Mouse (Mus musculus) MEL (cell line): Measurements from ENCODE around the gene Arl14. TPM values are rescaled to one million over a fixed set of nuclear protein-coding genes. Genes with fewer than 3 reads are reported as not detected.
"Not testable (repeated sequence)": the region's sequence is repeated elsewhere in the genome, so short reads cannot be mapped to it uniquely, and the experiment has no call there.

Source experiments
- DNase-seq: peaks from one replicate; pipeline ENCODE4 v3.0.0; 2011; ENCODE audit warnings: low read depth, low spot score
- H3K27ac ChIP-seq: 2 replicates; pipeline ENCODE4 v1.5.1; 2012; ENCODE audit warnings: low read depth, mild to moderate bottlenecking, control low read depth, low read length, moderate library complexity; ENCODE audit not compliant: control insufficient read depth
- H3K27me3 ChIP-seq, 2 experiments: fragments of 150-350 bp in 1 of 2; sonication (generic) in 1 of 2; 2 replicates each; pipeline ENCODE4 v1.6.1; 2012; ENCODE audit warnings: low read length in 2 of 2, mild to moderate bottlenecking in 2 of 2, improper control_type of control experiment in 1 of 2, moderate library complexity in 1 of 2; ENCODE audit not compliant: insufficient read depth in 2 of 2, control insufficient read depth in 1 of 2
- H3K36me3 ChIP-seq, 2 experiments: 2 replicates each; pipeline ENCODE4 v1.6.1; 2012 to 2014; ENCODE audit warnings: low read length in 2 of 2, improper control_type of control experiment in 1 of 2, inconsistent platforms in 1 of 2, mild to moderate bottlenecking in 1 of 2; ENCODE audit not compliant: insufficient read depth in 2 of 2, control insufficient read depth in 1 of 2
- H3K4me1 ChIP-seq, 2 experiments: fragments of 150-350 bp in 1 of 2; sonication (generic) in 1 of 2; 2 replicates each; pipeline ENCODE4 v1.6.1; 2012; ENCODE audit warnings: low read length in 2 of 2, improper control_type of control experiment in 1 of 2, mild to moderate bottlenecking in 1 of 2; ENCODE audit not compliant: insufficient read depth in 2 of 2, control insufficient read depth in 1 of 2
- H3K4me3 ChIP-seq, 2 experiments: fragments of 150-350 bp in 1 of 2; sonication (generic) in 1 of 2; 2 replicates each; pipeline ENCODE4 v1.5.1; 2012; ENCODE audit warnings: low read depth in 2 of 2, low read length in 2 of 2, mild to moderate bottlenecking in 2 of 2, moderate library complexity in 2 of 2, control low read depth in 1 of 2, improper control_type of control experiment in 1 of 2; ENCODE audit not compliant: control insufficient read depth in 1 of 2, insufficient read depth in 1 of 2
- H3K79me2 ChIP-seq: 2 replicates; pipeline ENCODE4 v1.6.1; 2012; ENCODE audit warnings: mild to moderate bottlenecking, low read length, moderate library complexity; ENCODE audit not compliant: control insufficient read depth, poor library complexity, insufficient read depth
- H3K9ac ChIP-seq: 2 replicates; pipeline ENCODE4 v1.6.1; 2012; ENCODE audit warnings: low read depth, mild to moderate bottlenecking, control low read depth, low read length, moderate library complexity; ENCODE audit not compliant: control insufficient read depth, poor library complexity, severe bottlenecking
- H3K9me3 ChIP-seq: fragments of 150-350 bp; sonication (generic); replicated peaks from 2 replicates; pipeline ENCODE4 v1.6.1; 2012; ENCODE audit warnings: mild to moderate bottlenecking, low read length, improper control_type of control experiment, moderate library complexity; ENCODE audit not compliant: insufficient read depth
- CHD1 ChIP-seq: IDR thresholded peaks from 2 replicates; pipeline ENCODE4 v1.6.1; 2012; ENCODE audit warnings: low read depth, mild to moderate bottlenecking, inconsistent platforms, low read length, improper control_type of control experiment
- CTCF ChIP-seq, 3 experiments: IDR thresholded peaks in 2 of 3; conservative IDR thresholded peaks in 1 of 3; 2 replicates each; pipeline ENCODE4 v1.5.1; 2011 to 2012; ENCODE audit warnings: low read length in 3 of 3, low read depth in 2 of 3, mild to moderate bottlenecking in 2 of 3, improper control_type of control experiment in 1 of 3, inconsistent platforms in 1 of 3, mixed read lengths in 1 of 3, moderate library complexity in 1 of 3; ENCODE audit not compliant: control insufficient read depth in 1 of 3, insufficient read depth in 1 of 3, poor library complexity in 1 of 3, severe bottlenecking in 1 of 3
- E2F4 ChIP-seq: IDR thresholded peaks from 2 replicates; pipeline ENCODE4 v1.6.1; 2011; ENCODE audit warnings: low read depth, low read length, improper control_type of control experiment, borderline replicate concordance
- ETS1 ChIP-seq: IDR thresholded peaks from 2 replicates; pipeline ENCODE4 v1.6.1; 2012; ENCODE audit warnings: low read depth, mild to moderate bottlenecking, inconsistent platforms, low read length, improper control_type of control experiment, moderate library complexity
- MAX ChIP-seq: IDR thresholded peaks from 2 replicates; pipeline ENCODE4 v1.6.1; 2011; ENCODE audit warnings: low read length, improper control_type of control experiment
- MAZ ChIP-seq: IDR thresholded peaks from 2 replicates; pipeline ENCODE4 v1.6.1; 2012; ENCODE audit warnings: low read depth, mild to moderate bottlenecking, inconsistent platforms, low read length, improper control_type of control experiment
- MXI1 ChIP-seq: IDR thresholded peaks from 2 replicates; pipeline ENCODE4 v1.6.1; 2011; ENCODE audit warnings: mild to moderate bottlenecking, low read depth, low read length, improper control_type of control experiment
- MYB ChIP-seq: IDR thresholded peaks from 2 replicates; pipeline ENCODE4 v1.6.1; 2011; ENCODE audit warnings: mild to moderate bottlenecking, low read depth, low read length, improper control_type of control experiment
- MYC ChIP-seq: IDR thresholded peaks from 2 replicates; pipeline ENCODE4 v1.6.1; 2011; ENCODE audit warnings: low read depth, mild to moderate bottlenecking, low read length, improper control_type of control experiment, moderate library complexity
- NELFE ChIP-seq: IDR thresholded peaks from 2 replicates; pipeline ENCODE4 v1.6.1; 2011; ENCODE audit warnings: low read depth, low read length, improper control_type of control experiment
- POLR2A ChIP-seq, 2 experiments: IDR thresholded peaks; 2 replicates each; pipeline ENCODE4 v1.6.1; 2011 to 2012; ENCODE audit warnings: low read length in 2 of 2, mild to moderate bottlenecking in 2 of 2, control low read depth in 1 of 2, improper control_type of control experiment in 1 of 2, low read depth in 1 of 2, moderate library complexity in 1 of 2; ENCODE audit not compliant: control insufficient read depth in 1 of 2, insufficient read depth in 1 of 2, poor library complexity in 1 of 2
- POLR2AphosphoS2 ChIP-seq: IDR thresholded peaks from 2 replicates; pipeline ENCODE4 v1.6.1; 2011; ENCODE audit warnings: low read length, improper control_type of control experiment
- POLR2AphosphoS5 ChIP-seq: IDR thresholded peaks from 2 replicates; pipeline ENCODE4 v1.6.1; 2012; ENCODE audit warnings: low read depth, borderline replicate concordance, mild to moderate bottlenecking, inconsistent platforms, low read length, moderate library complexity, mixed read lengths
- RAD21 ChIP-seq: IDR thresholded peaks from 2 replicates; pipeline ENCODE4 v1.6.1; 2011; ENCODE audit warnings: mild to moderate bottlenecking, low read depth, low read length, improper control_type of control experiment
- RCOR1 ChIP-seq: IDR thresholded peaks from 2 replicates; pipeline ENCODE4 v1.6.1; 2012; ENCODE audit warnings: low read depth, mild to moderate bottlenecking, inconsistent platforms, low read length, improper control_type of control experiment
- SMC3 ChIP-seq: IDR thresholded peaks from 2 replicates; pipeline ENCODE4 v1.6.1; 2011; ENCODE audit warnings: low read depth, low read length, improper control_type of control experiment
- TAL1 ChIP-seq: IDR thresholded peaks from 2 replicates; pipeline ENCODE4 v1.6.1; 2012; ENCODE audit warnings: mild to moderate bottlenecking, inconsistent platforms, low read length, moderate library complexity, mixed read lengths
- TCF12 ChIP-seq: IDR thresholded peaks from 2 replicates; pipeline ENCODE4 v1.6.1; 2014; ENCODE audit warnings: low read depth, mild to moderate bottlenecking, inconsistent platforms, low read length, improper control_type of control experiment, moderate library complexity
- USF2 ChIP-seq, 2 experiments: IDR thresholded peaks; 2 replicates each; pipeline ENCODE4 v1.6.1; 2011 to 2012; ENCODE audit warnings: improper control_type of control experiment in 2 of 2, low read length in 2 of 2, borderline replicate concordance in 1 of 2, inconsistent platforms in 1 of 2, low read depth in 1 of 2, mild to moderate bottlenecking in 1 of 2; ENCODE audit not compliant: insufficient read depth in 1 of 2
- ZC3H11A ChIP-seq: IDR thresholded peaks from 2 replicates; pipeline ENCODE4 v1.6.1; 2012; ENCODE audit warnings: low read depth, mild to moderate bottlenecking, inconsistent platforms, low read length, improper control_type of control experiment
- ZMIZ1 ChIP-seq: IDR thresholded peaks from 2 replicates; pipeline ENCODE4 v1.6.1; 2012; ENCODE audit warnings: low read depth, mild to moderate bottlenecking, inconsistent platforms, low read length, improper control_type of control experiment, moderate library complexity
- ZNF384 ChIP-seq: IDR thresholded peaks from 2 replicates; pipeline ENCODE4 v1.6.1; 2012; ENCODE audit warnings: low read depth, mild to moderate bottlenecking, inconsistent platforms, low read length, improper control_type of control experiment
- polyA plus RNA-seq, 2 experiments: library from polyadenylated mRNA; stranded (reverse) in 1 of 2; unstranded in 1 of 2; fragments of >175 nt in 1 of 2; fragments of >200 nt in 1 of 2; gene quantifications; 2 replicates each; pipeline versions ENCODE4 v1.2.1 to v1.2.4; 2012; ENCODE audit warnings: low replicate concordance in 2 of 2, low read depth in 1 of 2; ENCODE audit not compliant: insufficient read length in 2 of 2, insufficient read depth in 1 of 2, missing spikeins in 1 of 2
- total RNA-seq: library from RNA; depleted of rRNA; stranded (reverse); fragments of 300-350 nt; gene quantifications from 2 replicates; pipeline ENCODE4 v1.2.3, GENCODE M21; 2012

Arl14 gene
- total and polyA plus RNA-seq, 3 experiments, result not detected

DNA sequence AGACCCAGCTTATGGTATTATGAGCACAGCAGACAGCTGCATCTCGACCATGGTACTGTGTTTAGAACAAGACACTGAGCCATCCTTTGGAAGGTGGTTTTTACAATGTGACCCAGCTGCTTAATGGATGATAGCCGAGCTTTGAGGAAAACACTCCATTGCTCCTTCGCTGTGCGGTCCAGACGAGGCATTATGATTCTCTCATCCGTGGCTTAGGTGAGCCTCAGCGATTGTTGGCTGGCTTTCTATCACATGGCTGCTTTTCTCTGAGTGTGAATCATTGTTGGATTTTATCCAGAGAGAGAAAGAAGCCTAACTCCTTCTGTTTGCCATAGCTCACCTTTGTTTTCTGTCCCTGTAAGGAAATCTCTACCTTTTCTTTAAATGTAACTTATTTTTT is 32.5 kb downstream of the Arl14 start:
- no peaks in the 10 kb centered on the region for H3K9me3 ChIP-seq
- no peak overlapping the region for H3K27ac ChIP-seq
- H3K4me1 ChIP-seq, result no peaks in the 10 kb centered on the region
- H3K36me3 ChIP-seq, result no peaks in the 10 kb centered on the region
- H3K9ac ChIP-seq, result no peak overlapping the region
- H3K4me3 ChIP-seq, result no peak overlapping the region
- H3K27me3 ChIP-seq, result no peaks in the 10 kb centered on the region; a peak in 1 of 4 replicates
- no peaks in the 10 kb centered on the region for H3K79me2 ChIP-seq
- TF ChIP-seq TCF12 (no peak), NELFE (no peak), POLR2AphosphoS5 (no peak), MAZ (no peak)
- DNase-seq, result no peak

DNA sequence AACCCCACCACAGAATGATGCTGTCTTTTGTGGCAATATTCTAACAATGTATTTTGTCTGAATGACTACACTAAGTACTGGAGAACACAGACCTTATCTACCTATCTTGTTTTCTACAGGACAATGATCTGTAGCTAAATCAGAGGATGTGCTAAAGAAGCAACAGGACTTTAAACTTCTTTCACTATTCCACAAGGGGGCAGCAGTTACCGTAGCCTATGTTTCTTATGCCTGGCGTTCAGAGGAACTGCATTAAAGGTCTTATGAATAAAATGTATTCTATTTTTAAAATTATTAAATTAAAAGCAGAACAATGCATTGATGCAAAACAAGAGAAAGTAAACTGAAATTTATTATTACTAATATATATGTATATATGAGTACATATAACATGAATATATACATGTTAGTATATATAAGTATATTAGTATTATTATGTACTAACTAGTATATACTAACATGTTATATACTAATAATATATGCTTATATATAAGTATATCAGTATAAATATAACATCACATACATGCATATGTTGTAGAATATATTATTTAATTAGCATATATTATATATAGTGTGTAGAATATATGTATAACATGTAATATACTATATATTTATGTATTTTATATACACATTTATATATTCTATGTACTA is 35.0 kb downstream of the Arl14 start:
- H3K4me3 ChIP-seq, result no peak overlapping the region
- TF ChIP-seq ZNF384, result no peak
- TF ChIP-seq ZC3H11A, result peak; percentile 78
- no peak for TF ChIP-seq CHD1
- no peak for TF ChIP-seq ZMIZ1
- peak; percentile 33 to 79 (median 45) for TF ChIP-seq CTCF (IDR thresholded peaks at IDR 0.05 in 2 of 3, conservative IDR thresholded peaks at IDR 0.05 in 1 of 3; ENCODE audit: control insufficient read depth in 1 of 3, insufficient read depth in 1 of 3, low read depth in 2 of 3, low read length in 3 of 3, poor library complexity in 1 of 3, severe bottlenecking in 1 of 3)
- TF ChIP-seq SMC3, result peak; percentile 86
- peak; percentile 81 for TF ChIP-seq RAD21
- no peak for TF ChIP-seq MXI1
- H3K9ac ChIP-seq, result no peak overlapping the region
- H3K36me3 ChIP-seq, result no peaks in the 10 kb centered on the region
- H3K4me1 ChIP-seq, result no peaks in the 10 kb centered on the region
- no peaks in the 10 kb centered on the region for H3K9me3 ChIP-seq
- H3K27me3 ChIP-seq, result no peaks in the 10 kb centered on the region; a peak in 1 of 4 replicates
- H3K79me2 ChIP-seq, result no peaks in the 10 kb centered on the region
- H3K27ac ChIP-seq, result no peak overlapping the region
- peak; percentile 68 for DNase-seq

DNA sequence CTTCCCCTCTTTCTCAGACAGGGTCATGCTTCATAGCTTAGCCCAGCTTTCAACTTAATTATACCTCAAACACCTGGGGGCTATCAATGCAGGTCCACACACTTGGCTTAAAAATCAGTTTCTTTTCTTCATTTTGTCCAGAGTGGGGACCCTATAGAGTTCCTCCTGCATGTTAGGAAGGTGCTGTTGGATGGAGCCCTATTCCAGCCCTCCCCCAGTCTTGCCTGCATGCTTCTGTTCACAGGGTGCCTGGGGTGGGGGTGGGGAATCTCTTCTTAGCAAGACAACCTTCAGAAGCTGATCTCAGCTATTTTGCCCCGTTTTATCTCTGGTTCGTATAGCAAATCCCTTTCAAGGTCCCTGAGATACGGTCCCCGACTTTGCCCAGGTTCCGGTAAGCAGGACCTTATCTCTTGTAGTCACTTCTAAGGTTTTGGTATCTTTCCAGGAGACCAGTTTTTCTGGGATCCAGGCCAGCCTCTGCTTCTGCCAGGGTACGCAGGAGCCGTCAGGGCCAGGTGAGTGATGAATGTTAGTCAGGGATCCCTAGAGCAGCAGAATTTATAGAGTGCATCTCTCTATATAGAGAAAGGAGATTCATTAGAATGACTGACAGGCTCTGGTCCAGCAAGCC is 40.9 kb downstream of the Arl14 start:
- no peak overlapping the region for H3K4me3 ChIP-seq
- no peaks in the 10 kb centered on the region for H3K27me3 ChIP-seq
- no peak overlapping the region for H3K27ac ChIP-seq
- H3K9me3 ChIP-seq, result no peaks in the 10 kb centered on the region
- H3K36me3 ChIP-seq, result no peaks in the 10 kb centered on the region
- no peak for DNase-seq
- no peak for TF ChIP-seq POLR2AphosphoS2
- TF ChIP-seq MYC, result no peak
- TF ChIP-seq TAL1, result no peak
- no peak for TF ChIP-seq E2F4
- TF ChIP-seq USF2 (IDR thresholded peaks at IDR 0.05; ENCODE audit: borderline replicate concordance in 1 of 2, insufficient read depth in 1 of 2, low read depth in 1 of 2, low read length in 2 of 2), result no peak
- no peak for TF ChIP-seq POLR2A (IDR thresholded peaks at IDR 0.05; ENCODE audit: control insufficient read depth in 1 of 2, insufficient read depth in 1 of 2, low read depth in 1 of 2, low read length in 2 of 2, poor library complexity in 1 of 2)
- no peak for TF ChIP-seq CHD1
- no peak for TF ChIP-seq MAX
- TF ChIP-seq RCOR1, result no peak
- no peak for TF ChIP-seq ETS1
- no peak for TF ChIP-seq MYB
- TF ChIP-seq, all 39 proteins: peak for 0
- no peaks in the 10 kb centered on the region for H3K79me2 ChIP-seq
- H3K4me1 ChIP-seq, result no peaks in the 10 kb centered on the region
- H3K9ac ChIP-seq, result no peak overlapping the region

DNA sequence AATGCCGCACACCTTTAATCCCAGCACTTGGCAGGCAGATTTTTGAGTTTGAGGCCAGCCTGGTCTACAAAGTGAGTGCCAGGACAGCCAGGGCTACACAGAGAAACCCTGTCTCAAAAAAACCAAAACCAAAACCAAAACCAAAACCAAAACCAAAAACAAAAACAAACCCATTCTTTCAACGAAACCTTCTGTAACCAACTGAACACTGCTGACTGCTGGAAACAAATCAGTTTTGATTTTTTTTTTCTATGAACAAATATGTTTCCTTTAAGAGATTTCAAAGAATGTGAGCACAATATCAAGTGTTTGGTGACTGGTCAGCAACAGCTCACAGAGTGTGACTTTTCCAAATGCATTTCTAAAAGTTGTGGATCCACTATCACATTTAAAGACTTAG is 42.1 kb downstream of the Arl14 start:
- not testable (repeated sequence) for H3K4me1 ChIP-seq, H3K79me2 ChIP-seq, H3K9ac ChIP-seq, H3K36me3 ChIP-seq, DNase-seq, H3K27me3 ChIP-seq, H3K9me3 ChIP-seq, H3K4me3 ChIP-seq, H3K27ac ChIP-seq
